Mouse (Mus musculus) intestine, embryonic 14.5 days (tissue): ENCODE data around the gene Necab2. TPM values are rescaled to one million over a fixed set of nuclear protein-coding genes. Genes with fewer than 3 reads are reported as not detected.

Experiments
- ATAC-seq: fragments of 200-750 bp; cut with Nextera tagmentation; replicated peaks from 2 replicates; pipeline ENCODE4 v1.8.0; 2017; ENCODE audit warnings: low read depth, moderate number of reproducible peaks, moderate TSS enrichment, moderate library complexity; ENCODE audit not compliant: low FRiP score, low TSS enrichment
- DNase-seq: peaks from one replicate; pipeline ENCODE4 v3.0.0-alpha.2; 2018; ENCODE audit warnings: low spot score
- H3K27ac ChIP-seq: fragments of 300-500 bp; sonication (generic); 2 replicates; pipeline ENCODE4 v1.5.1; 2014; ENCODE audit warnings: low read depth, mild to moderate bottlenecking, control low read depth
- H3K27me3 ChIP-seq: fragments of 300-500 bp; sonication (generic); replicated peaks from 2 replicates; pipeline ENCODE4 v1.6.1; 2014; ENCODE audit warnings: low read length, control low read depth; ENCODE audit not compliant: control insufficient read depth, insufficient read depth
- H3K36me3 ChIP-seq: fragments of 300-500 bp; sonication (generic); 2 replicates; pipeline ENCODE4 v1.6.1; 2014; ENCODE audit warnings: low read length, control low read depth; ENCODE audit not compliant: control insufficient read depth, insufficient read depth
- H3K4me1 ChIP-seq: fragments of 300-500 bp; sonication (generic); replicated peaks from 2 replicates; pipeline ENCODE4 v1.6.1; 2014; ENCODE audit warnings: low read length, control low read depth, mixed read lengths; ENCODE audit not compliant: control insufficient read depth, insufficient read depth
- H3K4me2 ChIP-seq: fragments of 300-500 bp; sonication (generic); 2 replicates; pipeline ENCODE4 v1.6.1; 2014; ENCODE audit warnings: low read length
- H3K4me3 ChIP-seq: fragments of 300-500 bp; sonication (generic); 2 replicates; pipeline ENCODE4 v1.5.1; 2014; ENCODE audit warnings: low read depth, low read length, control low read depth, mixed read lengths
- H3K9ac ChIP-seq: fragments of 300-500 bp; sonication (generic); 2 replicates; pipeline ENCODE4 v1.6.1; 2014; ENCODE audit warnings: mild to moderate bottlenecking, low read length
- H3K9me3 ChIP-seq: fragments of 300-500 bp; sonication (generic); 2 replicates; pipeline ENCODE4 v1.6.1; 2016; ENCODE audit warnings: low read length, control low read depth; ENCODE audit not compliant: control insufficient read depth
- WGBS: fragments of 180-500 bp; shearing (Covaris S2); extraction: QIAGEN DNeasy Blood & Tissue Kit; methylation state at CpG from one replicate; pipeline ENCODE4 v1.1.7; 2014; 5-methylcytosine and 5-hydroxymethylcytosine counted together
- polyA plus RNA-seq: library from polyadenylated mRNA; unstranded; fragments of >200 nt; fragmentation: Nextera tagmentation; extraction: Ambion mirVana; gene quantifications from 2 replicates; pipeline ENCODE4 v1.2.1, GENCODE M21; 2014

Gene Necab2
- polyA plus RNA-seq, 1 experiment from 2014 or later, result 2.4 TPM

GRCm38 (mm10) chr8:119468091-119468490 is 21.6 kb downstream of the Necab2 start:
- Histone ChIP-seq H3K27me3 (peaks cover 9% of the 10 kb centered on the region; the same call in 1 of the 2 replicates), H3K4me3 (no peak overlapping the region), H3K36me3 (no peaks in the 10 kb centered on the region), H3K9ac (no peak overlapping the region), H3K4me1 (peaks cover 17% of the 10 kb centered on the region; the same call in 1 of the 2 replicates), H3K9me3 (no peaks in the 10 kb centered on the region), H3K27ac (no peak overlapping the region), H3K4me2 (no peak overlapping the region)
- WGBS, result 86% methylated on average over 8 of the region's 8 CpGs
- ATAC-seq (no peak), DNase-seq (no peak)

- no peaks in the 10 kb centered on the region for H3K27me3 ChIP-seq
- WGBS, result 21% methylated on average over 5 of the region's 5 CpGs
- H3K4me2 ChIP-seq, result no peak overlapping the region
- no peak for ATAC-seq
- H3K27ac ChIP-seq, result no peak overlapping the region
- no peak for DNase-seq
- H3K4me1 ChIP-seq, result no peaks in the 10 kb centered on the region
- H3K9me3 ChIP-seq, result no peaks in the 10 kb centered on the region
- H3K9ac ChIP-seq, result no peak overlapping the region
- no peaks in the 10 kb centered on the region for H3K36me3 ChIP-seq
- no peak overlapping the region for H3K4me3 ChIP-seq
Measured at GRCm38 (mm10) chr8:119478684-119479083, 32.2 kb downstream of the Necab2 start.

GRCm38 (mm10) chr8:119484145-119484896 is 37.8 kb downstream of the Necab2 start:
- Histone ChIP-seq H3K36me3 (no peaks in the 10 kb centered on the region), H3K9me3 (no peaks in the 10 kb centered on the region), H3K4me2 (no peak overlapping the region), H3K9ac (no peak overlapping the region), H3K4me1 (no peaks in the 10 kb centered on the region), H3K27me3 (no peaks in the 10 kb centered on the region), H3K27ac (no peak overlapping the region), H3K4me3 (no peak overlapping the region)
- ATAC-seq (no peak), DNase-seq (no peak)
- WGBS, result 78% methylated on average over 11 of the region's 11 CpGs

GRCm38 (mm10) chr8:119487093-119487492 is 40.6 kb downstream of the Necab2 start:
- ATAC-seq, result no peak
- WGBS, result 77% methylated on average over 7 of the region's 7 CpGs
- no peak for DNase-seq

GRCm38 (mm10) chr8:119496848-119497247 is 50.3 kb downstream of the Necab2 start:
- ATAC-seq, result no peak
- no peaks in the 10 kb centered on the region for H3K9me3 ChIP-seq
- H3K27ac ChIP-seq, result no peak overlapping the region
- 26% methylated on average over 6 of the region's 6 CpGs for WGBS
- H3K27me3 ChIP-seq, result no peaks in the 10 kb centered on the region
- no peak overlapping the region for H3K4me2 ChIP-seq
- no peaks in the 10 kb centered on the region for H3K36me3 ChIP-seq
- no peak overlapping the region for H3K9ac ChIP-seq
- no peaks in the 10 kb centered on the region for H3K4me1 ChIP-seq
- DNase-seq, result peak; percentile 73
- H3K4me3 ChIP-seq, result no peak overlapping the region

More at GRCm38 (mm10) chr8:119487093-119487492, 40.6 kb downstream of the Necab2 start:
- no peaks in the 10 kb centered on the region for H3K36me3 ChIP-seq
- no peaks in the 10 kb centered on the region for H3K27me3 ChIP-seq
- no peak overlapping the region for H3K9ac ChIP-seq
- no peaks in the 10 kb centered on the region for H3K9me3 ChIP-seq
- no peak overlapping the region for H3K4me3 ChIP-seq
- no peak overlapping the region for H3K27ac ChIP-seq
- peaks cover 11% of the 10 kb centered on the region; the same call in 1 of the 2 replicates for H3K4me1 ChIP-seq
- H3K4me2 ChIP-seq, result no peak overlapping the region

- DNase-seq (no peak), ATAC-seq (no peak)
- Histone ChIP-seq H3K36me3 (peaks cover 5% of the 10 kb centered on the region; the same call in 1 of the 2 replicates), H3K9ac (no peak overlapping the region), H3K9me3 (no peaks in the 10 kb centered on the region), H3K4me3 (no peak overlapping the region), H3K4me1 (no peaks in the 10 kb centered on the region), H3K27ac (no peak overlapping the region), H3K27me3 (no peaks in the 10 kb centered on the region), H3K4me2 (no peak overlapping the region)
- 96% methylated on average over 2 of the region's 2 CpGs for WGBS
Measured at GRCm38 (mm10) chr8:119499836-119500235, 53.3 kb downstream of the Necab2 start.

GRCm38 (mm10) chr8:119501598-119501997 is 55.1 kb downstream of the Necab2 start, which contains the start of gene Slc38a8:
TSS of gene Slc38a8 (minus strand) at chr8:119501698.
- no peaks in the 10 kb centered on the region for H3K4me1 ChIP-seq
- H3K9ac ChIP-seq, result no peak within 1 kb of the TSS
- no peak within 1 kb of the TSS for H3K4me3 ChIP-seq
- WGBS, result 42% methylated on average over 5 of the region's 5 CpGs
- H3K27me3 ChIP-seq, result no peaks in the 10 kb centered on the region
- H3K27ac ChIP-seq, result no peak within 1 kb of the TSS
- H3K9me3 ChIP-seq, result no peaks in the 10 kb centered on the region
- no peak for ATAC-seq
- DNase-seq, result no peak
- H3K4me2 ChIP-seq, result no peak within 1 kb of the TSS
- H3K36me3 ChIP-seq, result peaks cover 16% of the 10 kb centered on the region

GRCm38 (mm10) chr8:119502111-119502510 is 55.6 kb downstream of the Necab2 start:
- Histone ChIP-seq H3K4me3 (no peak overlapping the region), H3K9me3 (no peaks in the 10 kb centered on the region), H3K27me3 (no peaks in the 10 kb centered on the region), H3K4me1 (no peaks in the 10 kb centered on the region), H3K36me3 (peaks cover 18% of the 10 kb centered on the region), H3K27ac (no peak overlapping the region), H3K4me2 (no peak overlapping the region), H3K9ac (no peak overlapping the region)
- DNase-seq, result no peak
- no peak for ATAC-seq
- WGBS, result 57% methylated on average over 4 of the region's 4 CpGs
